Mouse (Mus musculus) CD4-positive naive resting alpha-beta T cell, adult 57 days (primary cell): Measurements from ENCODE around the gene Olfr224. TPM values are rescaled to one million over a fixed set of nuclear protein-coding genes. Genes with fewer than 3 reads are reported as not detected.

Experiments
- total RNA-seq: library from RNA; stranded (reverse); gene quantifications from one replicate; pipeline ENCODE4 v1.2.4, GENCODE M21; 2023

Gene Olfr224
- not detected for total RNA-seq

DNA sequence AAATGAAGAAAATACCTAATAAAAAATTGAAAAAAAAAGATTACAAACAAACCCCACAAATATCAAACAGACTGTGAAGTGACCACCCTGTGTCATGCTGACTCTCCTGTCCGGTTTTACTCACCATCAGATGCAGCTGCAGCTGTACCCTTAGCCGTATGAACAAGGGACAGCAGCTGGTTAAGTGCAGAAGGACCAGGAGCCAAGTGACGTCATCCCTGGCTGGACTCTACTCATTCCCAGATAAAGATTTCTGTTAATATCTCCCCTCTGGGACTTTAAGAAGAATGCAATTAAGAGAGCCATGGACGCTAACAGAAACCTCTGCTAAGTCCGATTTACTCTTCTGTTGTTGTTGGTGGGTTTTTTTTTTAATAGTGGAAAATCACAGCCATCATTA, at the start of gene Olfr224:
Gene Olfr224 (minus strand): TSS at position 149 of the 400 bp plus-strand sequence.

GRCm38 (mm10) chr11:58615975-58616374, 45.6 kb upstream of the Olfr224 start, which contains the start of gene 2210407C18Rik:
TSS of gene 2210407C18Rik (minus strand) at chr11:58616075.

GRCm38 (mm10) chr11:58594814-58595213, 24.5 kb upstream of the Olfr224 start, which contains the start of gene Olfr324:
TSS of gene Olfr324 (plus strand) at chr11:58595114.

DNA sequence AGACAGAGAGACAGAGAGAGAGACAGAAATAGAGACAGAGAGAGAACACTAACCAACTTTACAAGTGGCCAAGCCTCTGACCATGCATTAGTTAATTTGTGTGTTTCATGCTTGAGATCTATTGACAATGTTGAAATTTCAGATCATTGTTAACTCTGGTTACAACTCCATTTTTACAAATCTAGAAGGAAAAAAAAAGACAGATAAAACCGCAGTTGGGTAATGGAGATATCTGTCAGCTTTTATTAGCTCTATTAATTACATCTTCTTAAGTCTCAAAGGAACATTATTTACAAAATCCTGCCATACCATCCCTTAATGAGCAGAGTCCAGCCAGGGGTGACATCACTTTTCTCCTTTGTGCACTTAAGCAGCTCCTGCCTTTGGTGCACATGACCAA, 7.1 kb upstream of the Olfr224 start, which contains the start of gene Olfr325:
Gene Olfr325 (plus strand): TSS at position 301 of the 400 bp plus-strand sequence.

DNA sequence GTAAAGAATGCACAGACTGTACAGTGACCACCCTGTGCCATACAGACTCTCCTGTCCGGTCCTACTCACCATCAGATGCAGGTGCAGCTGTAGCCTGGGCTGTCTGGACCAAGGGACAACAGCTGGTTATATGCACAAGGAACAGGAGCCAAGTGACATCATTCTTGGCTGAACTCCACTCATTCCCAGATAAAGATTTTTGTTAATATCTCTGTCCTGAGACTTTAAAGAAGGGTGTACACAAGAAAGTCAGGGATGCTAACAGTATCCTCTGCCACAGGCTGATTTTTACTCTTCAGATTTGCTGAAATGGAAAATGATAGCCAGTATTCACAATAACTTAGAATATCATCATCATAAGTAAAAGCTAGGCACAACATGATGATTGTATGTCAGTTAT, 14.8 kb downstream of the Olfr224 start, which contains the start of gene Olfr328:
Gene Olfr328 (minus strand): TSS at position 101 of the 400 bp plus-strand sequence.

DNA sequence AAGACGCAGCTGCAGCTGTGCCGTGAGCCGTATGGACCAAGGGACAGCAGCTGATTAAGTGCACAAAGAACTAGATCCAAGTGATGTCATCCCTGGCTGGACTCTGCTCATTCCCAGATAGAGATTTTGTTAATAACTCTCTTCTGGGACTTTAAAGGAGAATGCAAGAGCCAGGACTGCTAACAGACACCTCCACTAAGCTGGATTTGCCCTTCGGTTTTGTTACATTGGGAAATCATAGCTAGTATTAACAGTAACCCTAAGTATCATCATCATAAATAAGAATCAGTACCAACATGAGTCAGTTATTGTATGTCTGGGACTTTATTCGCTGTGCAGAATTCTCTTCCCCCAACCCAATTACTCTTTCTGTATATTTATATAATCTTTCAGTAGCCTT, 24.0 kb downstream of the Olfr224 start, which contains the start of gene Olfr329-ps:
Gene Olfr329-ps (minus strand): TSS at position 101 of the 400 bp plus-strand sequence.

GRCm38 (mm10) chr11:58534736-58535135, 35.6 kb downstream of the Olfr224 start, which contains the start of gene Olfr330:
TSS of gene Olfr330 (minus strand) at chr11:58534836.

Other genes starting within 250 kb of the Olfr224 start
- gene Zfp672, start 240.2 kb downstream of the Olfr224 start, total RNA-seq = 40.5 TPM
- 21.3 TPM for gene Sh3bp5l, start 239.8 kb downstream of the Olfr224 start, total RNA-seq
- gene Lypd8, start 191.5 kb downstream of the Olfr224 start, total RNA-seq = not detected
- gene 1810065E05Rik, start 149.4 kb downstream of the Olfr224 start, total RNA-seq = not detected
- not detected for gene Gm12253, start 138.0 kb downstream of the Olfr224 start, total RNA-seq
- not detected for gene Lypd9, start 117.6 kb downstream of the Olfr224 start, total RNA-seq
- not detected for gene Olfr30, start 108.3 kb downstream of the Olfr224 start, total RNA-seq
- not detected for gene Olfr332, start 78.0 kb downstream of the Olfr224 start, total RNA-seq
- not detected for gene Olfr331, start 68.0 kb downstream of the Olfr224 start, total RNA-seq
- not detected for gene Olfr330, start 35.7 kb downstream of the Olfr224 start, total RNA-seq
- not detected for gene Olfr329-ps, start 24.1 kb downstream of the Olfr224 start, total RNA-seq
- gene Olfr328, start 14.9 kb downstream of the Olfr224 start, total RNA-seq = 0.53 TPM
- gene Olfr325, start 7.2 kb upstream of the Olfr224 start, total RNA-seq = not detected
- gene Olfr324, start 24.6 kb upstream of the Olfr224 start, total RNA-seq = not detected
- not detected for gene 2210407C18Rik, start 45.5 kb upstream of the Olfr224 start, total RNA-seq
- not detected for gene Olfr323, start 59.9 kb upstream of the Olfr224 start, total RNA-seq
- gene Trim58, start 69.9 kb upstream of the Olfr224 start, total RNA-seq = not detected
- gene Olfr322, start 88.2 kb upstream of the Olfr224 start, total RNA-seq = not detected
- gene Olfr320, start 110.5 kb upstream of the Olfr224 start, total RNA-seq = not detected
- not detected for gene Olfr319, start 128.6 kb upstream of the Olfr224 start, total RNA-seq
- gene Olfr318, start 153.5 kb upstream of the Olfr224 start, total RNA-seq = 0.47 TPM
- gene Olfr317, start 168.7 kb upstream of the Olfr224 start, total RNA-seq = not detected
- gene Olfr316, start 182.2 kb upstream of the Olfr224 start, total RNA-seq = not detected
- gene Olfr315, start 202.6 kb upstream of the Olfr224 start, total RNA-seq = not detected
- gene Olfr314, start 212.4 kb upstream of the Olfr224 start, total RNA-seq = not detected
- gene Fam183b, start 231.4 kb upstream of the Olfr224 start, total RNA-seq = not detected
- not detected for gene Olfr313, start 244.4 kb upstream of the Olfr224 start, total RNA-seq